Mouse (Mus musculus) lung, embryonic 14.5 days (tissue): ENCODE measurements around the gene Rabac1. TPM values are rescaled to one million over a fixed set of nuclear protein-coding genes. Genes with fewer than 3 reads are reported as not detected.

ENCODE experiments used
- ATAC-seq: fragments of 200-750 bp; cut with Nextera tagmentation; 2 replicates; pipeline ENCODE4 v1.8.0; 2017; ENCODE audit warnings: mild to moderate bottlenecking, moderate TSS enrichment, moderate library complexity; ENCODE audit not compliant: insufficient read depth
- DNase-seq: peaks from one replicate; pipeline ENCODE4 v3.0.0-alpha.2; 2015
- H3K27ac ChIP-seq: fragments of 300-500 bp; sonication (generic); 2 replicates; pipeline ENCODE4 v1.5.1; 2014; ENCODE audit warnings: low read depth, mild to moderate bottlenecking, moderate library complexity
- H3K27me3 ChIP-seq: fragments of 300-500 bp; sonication (generic); 2 replicates; pipeline ENCODE4 v1.6.1; 2014; ENCODE audit warnings: low read length, control low read depth; ENCODE audit not compliant: insufficient read depth
- H3K36me3 ChIP-seq: fragments of 300-500 bp; sonication (generic); 2 replicates; pipeline ENCODE4 v1.6.1; 2014; ENCODE audit warnings: control low read depth; ENCODE audit not compliant: insufficient read depth
- H3K4me1 ChIP-seq: fragments of 300-500 bp; sonication (generic); 2 replicates; pipeline ENCODE4 v1.6.1; 2014; ENCODE audit warnings: antibody characterized with exemption, control low read depth; ENCODE audit not compliant: insufficient read depth
- H3K4me2 ChIP-seq: fragments of 300-500 bp; sonication (generic); 2 replicates; pipeline ENCODE4 v1.6.1; 2014; ENCODE audit warnings: mild to moderate bottlenecking
- H3K4me3 ChIP-seq: fragments of 300-500 bp; sonication (generic); 2 replicates; pipeline ENCODE4 v1.5.1; 2014; ENCODE audit warnings: low read depth, low read length
- H3K9ac ChIP-seq: fragments of 300-500 bp; sonication (generic); 2 replicates; pipeline ENCODE4 v1.6.1; 2014
- H3K9me3 ChIP-seq: fragments of 300-500 bp; sonication (generic); 2 replicates; pipeline ENCODE4 v1.6.1; 2016; ENCODE audit warnings: low read depth, low read length, control low read depth
- CTCF ChIP-seq: IDR thresholded peaks from 2 replicates; pipeline ENCODE4 v1.5.1; 2016; ENCODE audit warnings: antibody characterized with exemption, low read depth
- WGBS: fragments of 180-500 bp; shearing (Covaris S2); extraction: QIAGEN DNeasy Blood & Tissue Kit; methylation state at CpG from one replicate; pipeline ENCODE4 v1.1.7; 2014; 5-methylcytosine and 5-hydroxymethylcytosine counted together
- polyA plus RNA-seq: library from polyadenylated mRNA; unstranded; fragments of >200 nt; fragmentation: Nextera tagmentation; extraction: Ambion mirVana; gene quantifications from 2 replicates; pipeline ENCODE4 v1.2.1, GENCODE M21; 2014

The Rabac1 gene
- polyA plus RNA-seq, 1 experiment from 2014 or later: 130 TPM

DNA sequence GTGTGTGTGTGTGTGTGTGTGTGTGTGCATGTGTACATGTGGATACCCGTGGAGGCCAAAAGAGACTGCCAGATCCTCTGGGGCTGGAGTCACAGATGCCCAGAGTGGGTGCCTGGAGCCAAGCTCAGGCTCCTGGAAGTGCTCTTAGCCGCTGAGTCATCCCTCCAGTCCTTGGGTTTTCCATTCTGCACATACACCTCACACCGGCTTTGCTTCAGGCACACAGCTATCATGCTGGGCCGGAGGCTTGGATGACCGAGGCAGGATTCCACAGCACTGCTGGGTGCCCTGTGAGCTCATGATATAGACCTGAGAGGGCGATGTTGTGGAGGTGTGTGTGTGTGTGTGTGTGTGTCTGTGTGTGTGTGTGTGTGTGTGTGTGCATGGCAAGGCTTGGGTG, 4.1 kb downstream of the Rabac1 start:
- Histone ChIP-seq H3K27ac (no peak overlapping the region), H3K27me3 (no peaks in the 10 kb centered on the region), H3K4me3 (no peak overlapping the region), H3K9me3 (no peaks in the 10 kb centered on the region), H3K4me1 (0 out of 2 replicates have a peak, but pooled peaks cover 3% of the 10 kb centered on the region), H3K9ac (no peak overlapping the region), H3K36me3 (peaks cover 11% of the 10 kb centered on the region; the same call in 1 of the 2 replicates), H3K4me2 (no peak overlapping the region)
- no peak for ATAC-seq
- 71% methylated on average over 6 of the region's 6 CpGs for WGBS
- no peak for DNase-seq
- TF ChIP-seq CTCF: no peak

DNA sequence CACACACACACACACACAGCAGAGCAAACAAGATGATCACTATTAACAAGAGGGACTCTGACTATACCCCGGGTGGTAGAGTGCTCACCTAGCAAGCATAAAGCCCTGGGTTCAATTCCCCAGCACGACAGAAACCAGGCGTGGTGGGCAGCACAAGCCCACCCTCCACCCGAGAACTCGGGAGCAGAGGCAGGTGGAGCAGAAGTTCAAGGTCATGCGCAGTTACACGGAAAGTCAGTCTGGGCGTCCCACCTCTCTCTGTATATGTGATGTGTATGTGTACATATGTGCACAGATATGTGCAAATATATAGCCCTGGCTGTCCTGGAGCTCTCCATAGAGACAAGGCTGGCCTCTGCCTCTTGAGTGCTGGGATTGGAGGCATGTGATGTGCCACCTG, 4.6 kb downstream of the Rabac1 start:
- H3K4me2 ChIP-seq: no peak overlapping the region
- peaks cover 11% of the 10 kb centered on the region; the same call in 1 of the 2 replicates for H3K36me3 ChIP-seq
- 0 out of 2 replicates have a peak, but pooled peaks cover 3% of the 10 kb centered on the region for H3K4me1 ChIP-seq
- H3K9ac ChIP-seq: no peak overlapping the region
- ATAC-seq (no peak), DNase-seq (no peak)
- H3K27me3 ChIP-seq: no peaks in the 10 kb centered on the region
- no peaks in the 10 kb centered on the region for H3K9me3 ChIP-seq
- WGBS: 80% methylated on average over 8 of the region's 8 CpGs
- no peak overlapping the region for H3K27ac ChIP-seq
- no peak overlapping the region for H3K4me3 ChIP-seq
- TF ChIP-seq CTCF: no peak

DNA sequence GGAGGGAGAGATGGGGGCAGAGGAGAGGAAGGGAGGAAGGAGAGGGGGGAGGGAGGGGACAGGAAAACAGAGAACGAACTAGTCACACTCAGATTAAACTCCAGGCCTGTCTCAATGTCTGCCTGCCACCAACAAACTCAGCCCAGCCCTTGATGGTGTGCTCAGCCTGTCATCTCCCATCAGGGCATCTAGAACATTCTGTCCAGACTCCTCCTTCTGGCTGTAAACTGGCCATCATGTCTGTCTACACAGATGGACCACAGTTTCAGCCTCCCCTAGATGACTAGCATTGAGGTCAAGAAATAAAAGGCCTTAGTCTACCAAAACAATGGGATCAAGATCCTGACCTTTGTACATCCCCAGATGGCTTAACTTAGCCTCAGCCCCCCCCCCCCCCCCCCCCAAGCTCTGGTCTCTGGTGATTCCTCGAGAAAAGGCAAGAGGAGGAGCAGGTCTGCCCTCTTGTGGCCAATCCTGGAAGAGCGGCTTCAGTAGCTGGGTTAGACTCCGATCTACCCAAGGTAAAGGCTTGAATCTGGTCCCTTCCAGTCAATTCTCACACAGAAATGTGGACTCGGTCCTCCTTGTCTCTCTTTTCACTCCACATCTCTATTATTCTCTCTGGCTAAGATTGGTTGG, 7.5 kb downstream of the Rabac1 start:
- ATAC-seq: no peak
- 12% methylated on average over 5 of the region's 5 CpGs for WGBS

DNA sequence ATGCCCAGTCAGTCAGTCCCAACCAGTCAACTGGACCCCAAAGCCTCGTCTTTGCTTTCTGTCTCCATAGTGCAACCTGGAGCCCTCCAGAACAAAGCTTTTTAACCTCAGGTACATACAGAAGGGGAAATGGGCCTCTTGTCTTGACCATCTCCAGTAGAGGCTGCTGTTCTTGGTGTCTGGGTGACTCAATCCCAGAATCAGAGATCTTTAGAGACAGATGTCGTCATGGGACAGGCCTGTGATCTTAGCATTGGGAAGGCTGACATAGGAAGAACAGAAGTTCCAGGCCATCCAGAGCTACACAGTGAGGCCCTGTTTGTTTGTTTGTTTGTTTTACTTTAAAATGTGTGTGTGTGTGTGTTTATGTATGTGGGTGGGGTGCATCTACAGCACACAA, 8.3 kb downstream of the Rabac1 start:
- no peak overlapping the region for H3K27ac ChIP-seq
- no peaks in the 10 kb centered on the region for H3K9me3 ChIP-seq
- no peaks in the 10 kb centered on the region for H3K4me1 ChIP-seq
- no peak for ATAC-seq
- WGBS: 70% methylated on average over 2 of the region's 2 CpGs
- no peak for TF ChIP-seq CTCF
- H3K36me3 ChIP-seq: peaks cover 1% of the 10 kb centered on the region; the same call in 1 of the 2 replicates
- H3K27me3 ChIP-seq: no peaks in the 10 kb centered on the region
- H3K9ac ChIP-seq: no peak overlapping the region
- no peak overlapping the region for H3K4me3 ChIP-seq
- H3K4me2 ChIP-seq: no peak overlapping the region
- no peak for DNase-seq

More for the DNA sequence above, 7.5 kb downstream of the Rabac1 start:
- no peak overlapping the region for H3K27ac ChIP-seq
- H3K36me3 ChIP-seq: peaks cover 9% of the 10 kb centered on the region; the same call in 1 of the 2 replicates
- H3K27me3 ChIP-seq: no peaks in the 10 kb centered on the region
- H3K9me3 ChIP-seq: no peaks in the 10 kb centered on the region
- no peaks in the 10 kb centered on the region for H3K4me1 ChIP-seq
- no peak overlapping the region for H3K4me3 ChIP-seq
- peak; percentile 79 for TF ChIP-seq CTCF
- no peak overlapping the region for H3K9ac ChIP-seq
- DNase-seq: peak; percentile 89
- H3K4me2 ChIP-seq: no peak overlapping the region

- H3K9me3 ChIP-seq: no peaks in the 10 kb centered on the region
- H3K4me3 ChIP-seq: peak overlapping the region; percentile 39
- peak overlapping the region; percentile 67 for H3K4me2 ChIP-seq
- TF ChIP-seq CTCF: no peak
- no peaks in the 10 kb centered on the region for H3K36me3 ChIP-seq
- ATAC-seq (no peak), DNase-seq (no peak)
- H3K27ac ChIP-seq: no peak overlapping the region
- WGBS: 2% methylated on average over 33 of the region's 33 CpGs
- H3K4me1 ChIP-seq: no peaks in the 10 kb centered on the region
- peaks cover 71% of the 10 kb centered on the region for H3K27me3 ChIP-seq
- H3K9ac ChIP-seq: peak overlapping the region; percentile 13; the same call in 1 of the 2 replicates
These were observed 17.3 kb downstream of the Rabac1 start for GRCm38 (mm10) chr7:24955226-24955625.

DNA sequence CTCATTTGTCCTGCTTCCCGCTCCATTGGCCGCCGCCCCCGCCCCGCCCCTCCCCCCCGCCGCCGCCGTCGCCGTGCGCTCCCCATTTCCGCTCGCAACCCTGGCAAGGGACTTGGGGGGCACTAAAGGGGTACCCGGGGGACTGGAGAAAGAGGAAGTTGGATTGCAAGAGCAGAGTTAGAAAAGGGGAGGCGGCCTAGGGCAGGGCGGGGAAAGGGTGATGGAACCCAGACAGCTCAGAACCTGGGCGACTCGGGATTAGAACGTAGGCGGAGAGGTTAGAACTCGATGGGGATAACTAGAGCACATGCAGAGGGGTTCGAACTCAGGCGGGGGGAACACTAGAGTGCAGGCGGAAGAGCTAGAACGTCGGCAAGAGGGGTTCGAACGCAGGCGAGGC, 18.1 kb downstream of the Rabac1 start:
- Histone ChIP-seq H3K4me2 (peak overlapping the region; percentile 67), H3K27ac (no peak overlapping the region), H3K27me3 (peaks cover 79% of the 10 kb centered on the region), H3K36me3 (no peaks in the 10 kb centered on the region), H3K9ac (peak overlapping the region; percentile 6; the same call in 1 of the 2 replicates), H3K9me3 (no peaks in the 10 kb centered on the region), H3K4me1 (no peaks in the 10 kb centered on the region), H3K4me3 (peak overlapping the region; percentile 39)
- ATAC-seq (no peak), DNase-seq (peak; percentile 22)
- whole genome bisulfite sequencing: 1% methylated on average over 30 of the region's 30 CpGs
- no peak for TF ChIP-seq CTCF

DNA sequence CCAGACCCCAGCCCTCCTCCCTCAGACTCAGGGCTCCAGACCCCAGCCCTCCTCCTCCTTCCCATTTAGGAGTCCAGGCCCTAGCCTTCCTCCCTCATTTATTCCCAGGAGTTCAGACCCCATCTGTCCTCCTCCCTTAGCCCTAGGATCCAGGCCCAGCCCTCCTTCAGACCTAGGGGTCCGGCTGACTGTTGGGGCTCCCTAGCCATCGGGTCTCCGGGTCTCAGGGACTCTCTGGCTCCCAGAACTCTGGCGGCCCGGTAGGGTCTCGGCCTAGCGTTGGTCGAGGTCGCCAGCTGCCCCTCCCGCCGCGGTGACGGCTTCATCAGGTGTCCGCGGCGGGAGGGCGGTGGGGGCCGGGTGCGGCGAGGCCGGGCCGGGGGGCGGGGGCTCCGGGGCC, 18.6 kb downstream of the Rabac1 start:
- peaks cover 83% of the 10 kb centered on the region for H3K27me3 ChIP-seq
- H3K27ac ChIP-seq: no peak overlapping the region
- H3K9me3 ChIP-seq: no peaks in the 10 kb centered on the region
- peak overlapping the region; percentile 39 for H3K4me3 ChIP-seq
- no peaks in the 10 kb centered on the region for H3K4me1 ChIP-seq
- DNase-seq: no peak
- no peak overlapping the region for H3K9ac ChIP-seq
- peak overlapping the region; percentile 67 for H3K4me2 ChIP-seq
- under 1% methylated on average over 22 of the region's 24 CpGs for WGBS
- no peak for ATAC-seq
- TF ChIP-seq CTCF: no peak
- H3K36me3 ChIP-seq: no peaks in the 10 kb centered on the region
